Mouse (Mus musculus): ENCODE measurements at regions not wholly inside any gene's neighbourhood (a gene's known extent, or its start where the extent isn't known, plus 50 kb on each side); places are given as distances from the start of the nearest gene placed in this dataset.
"Not testable (repeated sequence)": the region's sequence is repeated elsewhere in the genome, so short reads cannot be mapped to it uniquely, and the experiment has no call there.

GRCm38 (mm10) chr11:8768706-8769105 lies 104.4 kb upstream of the Tns3 start:
- TF ChIP-seq CTCF (IDR thresholded peaks at IDR 0.05; ENCODE audit: borderline replicate concordance, extremely low read depth, insufficient read depth, insufficient read length); POLR2A (IDR thresholded peaks at IDR 0.05; ENCODE audit: borderline replicate concordance, extremely low read depth, insufficient read depth, insufficient read length, poor library complexity, severe bottlenecking): not testable (repeated sequence)

Measured in brain, embryonic 14.5 days (tissue).